Mouse (Mus musculus) liver, adult (tissue): ENCODE data around the gene Ptges.

Experiments
- GATA4 ChIP-seq: IDR thresholded peaks from 2 replicates; pipeline ENCODE4 v1.6.1; 2014; ENCODE audit warnings: mild to moderate bottlenecking, low read length; ENCODE audit not compliant: insufficient replicate concordance

Ptges gene

GRCm38 (mm10) chr2:30912291-30912773, 17.3 kb downstream of the Ptges start:
- peak; percentile 60 for TF ChIP-seq GATA4

- no peak for TF ChIP-seq GATA4
These were observed 23.0 kb downstream of the Ptges start for GRCm38 (mm10) chr2:30906641-30907040.

- no peak for TF ChIP-seq GATA4
These were observed 23.8 kb downstream of the Ptges start for GRCm38 (mm10) chr2:30905906-30906305.

- TF ChIP-seq GATA4, result no peak
These were observed 24.7 kb downstream of the Ptges start for GRCm38 (mm10) chr2:30904991-30905390.

- TF ChIP-seq GATA4, result no peak
These were observed 25.4 kb downstream of the Ptges start for GRCm38 (mm10) chr2:30904231-30904630.

- no peak for TF ChIP-seq GATA4
These were observed 26.6 kb downstream of the Ptges start for GRCm38 (mm10) chr2:30902726-30903722.

GRCm38 (mm10) chr2:30902256-30902655, 27.4 kb downstream of the Ptges start:
- TF ChIP-seq GATA4, result no peak

- no peak for TF ChIP-seq GATA4
These were observed 28.0 kb downstream of the Ptges start for GRCm38 (mm10) chr2:30901646-30902160.

- TF ChIP-seq GATA4, result no peak
These were observed 30.1 kb downstream of the Ptges start for GRCm38 (mm10) chr2:30899397-30900069.

GRCm38 (mm10) chr2:30897291-30897690, 32.4 kb downstream of the Ptges start:
- no peak for TF ChIP-seq GATA4

- no peak for TF ChIP-seq GATA4
These were observed 35.7 kb downstream of the Ptges start for GRCm38 (mm10) chr2:30893946-30894345.

- peak; percentile 91 for TF ChIP-seq GATA4
These were observed 36.3 kb downstream of the Ptges start for GRCm38 (mm10) chr2:30893399-30893798.

GRCm38 (mm10) chr2:30891002-30891401, 38.7 kb downstream of the Ptges start:
- TF ChIP-seq GATA4, result no peak

- TF ChIP-seq GATA4, result no peak
These were observed 44.1 kb downstream of the Ptges start for GRCm38 (mm10) chr2:30885453-30886163.

- no peak for TF ChIP-seq GATA4
These were observed 44.8 kb downstream of the Ptges start for GRCm38 (mm10) chr2:30884852-30885373.

GRCm38 (mm10) chr2:30881215-30881614, 48.4 kb downstream of the Ptges start:
- no peak for TF ChIP-seq GATA4
